Mouse (Mus musculus): ENCODE data around the gene Magi2. TPM values are rescaled to one million over a fixed set of nuclear protein-coding genes. Genes with fewer than 3 reads are reported as not detected.
A peak's percentile ranks its signal among the peaks of the same experiment; 100 is the strongest.

The Magi2 gene
- polyA plus RNA-seq, 1 experiment from 2014 or later: 37.7 TPM

DNA sequence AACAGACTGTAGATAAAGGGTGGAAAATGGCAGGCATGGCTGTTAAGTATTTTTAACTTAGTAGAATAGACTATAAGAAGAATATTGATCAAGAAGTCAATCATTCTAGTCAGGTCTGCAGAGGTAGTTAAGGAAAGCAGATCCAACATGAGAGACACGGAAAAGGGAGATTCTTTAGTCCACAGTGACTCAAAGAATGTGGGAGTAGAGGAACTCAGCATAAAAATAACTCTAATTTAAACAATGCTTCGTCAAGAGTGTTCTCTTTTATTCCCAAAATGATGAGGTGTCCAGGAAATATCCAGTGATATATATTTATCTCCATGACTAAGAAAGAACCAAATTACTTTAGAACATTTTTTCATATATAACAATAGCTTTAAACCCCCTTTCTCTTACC is 1234.9 kb downstream of the Magi2 start:
- no peak for ATAC-seq
- Histone ChIP-seq H3K4me1 (replicated peaks; ENCODE audit: control insufficient read depth, insufficient read depth, low read length) (no peaks in the 10 kb centered on the region), H3K9ac (replicated peaks; ENCODE audit: low read depth, low read length) (no peak overlapping the region), H3K27ac (ENCODE audit: low read length) (no peak overlapping the region), H3K36me3 (ENCODE audit: control insufficient read depth, insufficient read depth) (peaks cover 4% of the 10 kb centered on the region), H3K9me3 (ENCODE audit: control insufficient read depth, low read length) (no peaks in the 10 kb centered on the region), H3K27me3 (replicated peaks; ENCODE audit: control insufficient read depth, insufficient read depth, low read length) (no peaks in the 10 kb centered on the region), H3K4me3 (replicated peaks; ENCODE audit: low read length) (no peak overlapping the region), H3K4me2 (ENCODE audit: low read length) (no peak overlapping the region)
- 83% methylated on average over 2 of the region's 2 CpGs for WGBS

DNA sequence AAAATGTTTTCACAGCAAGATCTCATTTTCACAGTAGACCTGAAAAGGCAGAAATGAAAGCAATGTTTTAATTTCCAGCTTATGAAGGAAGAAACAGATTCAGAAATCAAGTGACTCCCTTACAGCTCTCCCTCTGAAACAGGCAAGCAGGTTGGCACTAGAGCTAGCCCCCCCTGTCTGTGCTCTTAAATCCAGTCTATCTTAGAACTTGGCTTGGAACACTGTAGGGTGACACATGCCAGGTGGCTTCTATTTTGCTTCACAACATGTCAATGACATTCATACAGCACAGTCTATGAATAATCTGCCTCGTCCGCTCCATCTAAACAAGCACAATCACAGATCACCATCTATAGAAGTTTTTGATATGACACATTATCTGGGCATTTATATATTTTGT is 1235.5 kb downstream of the Magi2 start:
- Histone ChIP-seq H3K27ac (ENCODE audit: low read length) (no peak overlapping the region), H3K4me3 (replicated peaks; ENCODE audit: low read length) (no peak overlapping the region), H3K9me3 (ENCODE audit: control insufficient read depth, low read length) (no peaks in the 10 kb centered on the region), H3K36me3 (ENCODE audit: control insufficient read depth, insufficient read depth) (peaks cover 4% of the 10 kb centered on the region), H3K9ac (replicated peaks; ENCODE audit: low read depth, low read length) (no peak overlapping the region), H3K4me1 (replicated peaks; ENCODE audit: control insufficient read depth, insufficient read depth, low read length) (no peaks in the 10 kb centered on the region), H3K27me3 (replicated peaks; ENCODE audit: control insufficient read depth, insufficient read depth, low read length) (no peaks in the 10 kb centered on the region), H3K4me2 (ENCODE audit: low read length) (no peak overlapping the region)
- ATAC-seq: peak; percentile 88
- WGBS: 39% methylated on average over 2 of the region's 2 CpGs

DNA sequence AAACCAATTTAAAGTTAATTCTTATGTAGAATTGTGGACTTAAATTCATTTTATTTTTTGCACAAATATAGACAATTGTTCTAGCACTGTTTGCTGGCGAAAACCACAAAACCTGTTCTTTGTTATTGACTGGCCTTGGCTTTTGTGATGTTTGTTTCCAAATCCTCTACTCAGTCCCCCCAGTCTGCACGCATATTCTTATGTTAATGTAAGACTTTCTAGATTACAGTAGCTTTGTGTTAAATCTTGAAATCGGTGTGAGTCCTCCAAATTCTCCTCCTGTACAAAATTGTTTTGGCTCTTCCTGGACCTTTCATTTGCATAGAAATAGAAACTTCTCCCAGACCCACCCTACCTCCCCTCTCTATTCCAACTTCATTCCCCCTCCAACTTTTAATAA is 1242.9 kb downstream of the Magi2 start:
- Histone ChIP-seq H3K27me3 (replicated peaks; ENCODE audit: control insufficient read depth, insufficient read depth, low read length) (no peaks in the 10 kb centered on the region), H3K9me3 (ENCODE audit: control insufficient read depth, low read length) (no peaks in the 10 kb centered on the region), H3K9ac (replicated peaks; ENCODE audit: low read depth, low read length) (no peak overlapping the region), H3K36me3 (ENCODE audit: control insufficient read depth, insufficient read depth) (peaks cover 4% of the 10 kb centered on the region), H3K4me2 (ENCODE audit: low read length) (no peak overlapping the region), H3K4me3 (replicated peaks; ENCODE audit: low read length) (no peak overlapping the region), H3K4me1 (replicated peaks; ENCODE audit: control insufficient read depth, insufficient read depth, low read length) (no peaks in the 10 kb centered on the region), H3K27ac (ENCODE audit: low read length) (no peak overlapping the region)
- ATAC-seq: no peak
- 50% methylated on average over 3 of the region's 3 CpGs for WGBS

DNA sequence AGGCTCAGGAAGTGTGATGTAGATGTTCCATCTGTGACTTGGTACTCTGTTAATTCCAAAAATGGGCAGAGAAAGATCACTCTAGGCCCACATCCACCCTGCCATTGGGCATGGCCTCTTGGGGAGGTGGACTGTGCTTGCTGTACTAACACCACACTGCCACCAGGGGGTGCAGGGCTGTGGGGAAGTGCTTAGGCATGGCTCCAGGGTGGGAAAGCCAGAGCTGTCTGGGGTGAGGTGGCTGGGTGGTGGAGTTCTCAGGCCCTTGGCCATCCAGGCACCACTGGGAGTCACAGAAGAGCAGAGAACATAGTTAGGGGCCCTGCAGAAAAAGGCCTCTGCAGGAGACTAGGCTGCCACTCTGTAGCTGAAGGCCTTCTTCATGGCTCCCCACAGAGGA is 1243.6 kb downstream of the Magi2 start:
- Histone ChIP-seq H3K4me2 (ENCODE audit: low read length) (no peak overlapping the region), H3K4me3 (replicated peaks; ENCODE audit: low read length) (no peak overlapping the region), H3K36me3 (ENCODE audit: control insufficient read depth, insufficient read depth) (peaks cover 3% of the 10 kb centered on the region)

DNA sequence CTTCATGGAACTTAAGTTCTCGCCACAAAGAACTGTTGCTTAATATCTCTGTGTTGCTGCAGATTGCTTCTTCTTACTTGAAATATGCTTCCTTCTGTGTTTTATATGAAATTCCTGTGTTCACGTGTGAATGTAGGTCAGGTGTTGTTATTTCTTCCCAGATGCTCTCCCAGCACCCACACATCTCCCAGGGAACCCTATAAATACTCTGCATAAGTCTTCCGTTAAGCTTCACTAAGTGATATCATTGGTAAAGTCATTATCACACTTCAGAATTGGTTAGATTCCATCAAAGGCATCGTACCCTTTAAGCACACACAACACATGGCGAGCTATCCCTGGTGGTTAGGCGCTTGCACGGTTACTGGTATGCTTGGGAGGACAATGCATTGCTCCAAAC is 1257.7 kb downstream of the Magi2 start:
- no peaks in the 10 kb centered on the region for H3K36me3 ChIP-seq (ENCODE audit: control insufficient read depth, insufficient read depth)
- 89% methylated on average over 7 of the region's 7 CpGs for WGBS
- no peak for ATAC-seq
- no peaks in the 10 kb centered on the region for H3K27me3 ChIP-seq (replicated peaks; ENCODE audit: control insufficient read depth, insufficient read depth, low read length)
- no peak overlapping the region for H3K4me3 ChIP-seq (replicated peaks; ENCODE audit: low read length)
- no peak overlapping the region for H3K9ac ChIP-seq (replicated peaks; ENCODE audit: low read depth, low read length)
- no peak overlapping the region for H3K4me2 ChIP-seq (ENCODE audit: low read length)
- H3K9me3 ChIP-seq (ENCODE audit: control insufficient read depth, low read length): no peaks in the 10 kb centered on the region
- H3K27ac ChIP-seq (ENCODE audit: low read length): no peak overlapping the region
- H3K4me1 ChIP-seq (replicated peaks; ENCODE audit: control insufficient read depth, insufficient read depth, low read length): no peaks in the 10 kb centered on the region

More for the DNA sequence above, 1243.6 kb downstream of the Magi2 start:
- Histone ChIP-seq H3K4me1 (replicated peaks; ENCODE audit: control insufficient read depth, insufficient read depth, low read length) (no peaks in the 10 kb centered on the region), H3K27me3 (replicated peaks; ENCODE audit: control insufficient read depth, insufficient read depth, low read length) (no peaks in the 10 kb centered on the region), H3K27ac (ENCODE audit: low read length) (no peak overlapping the region), H3K9me3 (ENCODE audit: control insufficient read depth, low read length) (no peaks in the 10 kb centered on the region), H3K9ac (replicated peaks; ENCODE audit: low read depth, low read length) (no peak overlapping the region)
- no peak for ATAC-seq

DNA sequence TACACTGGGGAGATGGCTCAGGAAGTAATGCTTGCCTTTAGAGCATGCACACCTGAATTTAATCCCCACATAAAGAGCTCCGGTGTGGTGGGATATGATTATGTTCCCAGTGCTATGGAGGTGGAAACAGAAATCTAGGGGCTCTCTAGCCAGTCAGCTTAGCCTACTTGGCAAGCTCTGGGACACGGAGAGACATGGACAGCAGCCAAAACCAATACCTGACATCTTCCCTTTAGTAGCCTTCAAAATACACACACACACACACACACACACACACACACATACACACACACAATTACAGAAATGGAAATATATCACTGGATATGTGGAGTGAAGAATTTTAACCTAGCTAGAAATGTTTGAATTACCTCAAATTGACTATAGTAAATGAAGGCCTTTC is 1265.1 kb downstream of the Magi2 start:
- no peaks in the 10 kb centered on the region for H3K36me3 ChIP-seq (ENCODE audit: control insufficient read depth, insufficient read depth)
- WGBS: 81% methylated on average over 2 of the region's 2 CpGs
- H3K27ac ChIP-seq (ENCODE audit: low read length): no peak overlapping the region
- no peak overlapping the region for H3K4me3 ChIP-seq (replicated peaks; ENCODE audit: low read length)
- H3K9me3 ChIP-seq (ENCODE audit: control insufficient read depth, low read length): no peaks in the 10 kb centered on the region
- no peak for ATAC-seq
- no peak overlapping the region for H3K4me2 ChIP-seq (ENCODE audit: low read length)
- H3K27me3 ChIP-seq (replicated peaks; ENCODE audit: control insufficient read depth, insufficient read depth, low read length): no peaks in the 10 kb centered on the region
- H3K9ac ChIP-seq (replicated peaks; ENCODE audit: low read depth, low read length): no peak overlapping the region
- H3K4me1 ChIP-seq (replicated peaks; ENCODE audit: control insufficient read depth, insufficient read depth, low read length): no peaks in the 10 kb centered on the region

DNA sequence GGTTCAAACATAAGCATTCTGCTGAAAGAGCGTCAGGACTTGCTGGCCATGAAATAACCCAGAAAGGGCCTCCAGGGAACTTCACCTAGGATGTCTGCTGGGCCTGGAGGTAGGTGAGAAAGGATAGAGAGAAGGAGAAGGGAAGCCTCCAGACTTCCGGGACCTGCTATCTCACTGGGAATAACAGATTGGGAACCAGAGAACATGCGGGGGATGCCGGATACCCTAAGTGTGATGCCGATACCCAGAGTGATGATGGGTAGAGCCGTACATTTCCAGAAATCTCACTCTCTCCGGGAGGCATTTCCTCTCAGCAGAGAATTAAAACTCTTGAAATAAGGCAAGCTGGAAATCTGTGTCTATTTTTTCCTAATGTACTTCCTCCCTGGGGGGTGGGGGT is 1265.8 kb downstream of the Magi2 start:
- WGBS: 93% methylated on average over 7 of the region's 7 CpGs
- no peaks in the 10 kb centered on the region for H3K27me3 ChIP-seq (replicated peaks; ENCODE audit: control insufficient read depth, insufficient read depth, low read length)
- no peak overlapping the region for H3K4me2 ChIP-seq (ENCODE audit: low read length)
- no peaks in the 10 kb centered on the region for H3K9me3 ChIP-seq (ENCODE audit: control insufficient read depth, low read length)
- H3K4me3 ChIP-seq (replicated peaks; ENCODE audit: low read length): no peak overlapping the region
- H3K4me1 ChIP-seq (replicated peaks; ENCODE audit: control insufficient read depth, insufficient read depth, low read length): no peaks in the 10 kb centered on the region
- ATAC-seq: no peak
- H3K27ac ChIP-seq (ENCODE audit: low read length): no peak overlapping the region
- no peaks in the 10 kb centered on the region for H3K36me3 ChIP-seq (ENCODE audit: control insufficient read depth, insufficient read depth)
- H3K9ac ChIP-seq (replicated peaks; ENCODE audit: low read depth, low read length): no peak overlapping the region

DNA sequence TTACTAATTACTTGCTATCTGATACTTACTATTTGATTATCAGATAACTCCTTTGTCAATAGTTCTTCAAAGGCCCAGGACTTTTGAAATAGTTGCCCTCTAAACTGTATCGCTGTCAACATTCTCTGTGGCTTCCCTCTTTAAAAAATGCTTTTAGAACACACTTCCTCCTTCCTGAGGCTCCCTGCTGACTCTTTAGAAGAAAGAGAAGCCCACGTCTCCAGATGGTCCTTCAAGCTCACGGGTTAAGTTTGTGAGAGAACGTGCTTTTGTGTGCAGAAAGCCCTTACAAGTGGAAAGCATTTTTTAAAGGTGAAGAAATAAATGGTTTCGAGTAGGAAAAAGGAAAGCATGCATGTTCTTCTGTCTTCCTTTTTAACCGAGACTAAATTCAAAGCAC is 1267.2 kb downstream of the Magi2 start:
- Histone ChIP-seq H3K27me3 (replicated peaks; ENCODE audit: control insufficient read depth, insufficient read depth, low read length) (no peaks in the 10 kb centered on the region), H3K9me3 (ENCODE audit: control insufficient read depth, low read length) (no peaks in the 10 kb centered on the region), H3K4me2 (ENCODE audit: low read length) (no peak overlapping the region), H3K4me1 (replicated peaks; ENCODE audit: control insufficient read depth, insufficient read depth, low read length) (no peaks in the 10 kb centered on the region), H3K27ac (ENCODE audit: low read length) (no peak overlapping the region), H3K36me3 (ENCODE audit: control insufficient read depth, insufficient read depth) (no peaks in the 10 kb centered on the region), H3K9ac (replicated peaks; ENCODE audit: low read depth, low read length) (no peak overlapping the region), H3K4me3 (replicated peaks; ENCODE audit: low read length) (no peak overlapping the region)
- 53% methylated on average over 6 of the region's 6 CpGs for WGBS
- ATAC-seq: no peak

DNA sequence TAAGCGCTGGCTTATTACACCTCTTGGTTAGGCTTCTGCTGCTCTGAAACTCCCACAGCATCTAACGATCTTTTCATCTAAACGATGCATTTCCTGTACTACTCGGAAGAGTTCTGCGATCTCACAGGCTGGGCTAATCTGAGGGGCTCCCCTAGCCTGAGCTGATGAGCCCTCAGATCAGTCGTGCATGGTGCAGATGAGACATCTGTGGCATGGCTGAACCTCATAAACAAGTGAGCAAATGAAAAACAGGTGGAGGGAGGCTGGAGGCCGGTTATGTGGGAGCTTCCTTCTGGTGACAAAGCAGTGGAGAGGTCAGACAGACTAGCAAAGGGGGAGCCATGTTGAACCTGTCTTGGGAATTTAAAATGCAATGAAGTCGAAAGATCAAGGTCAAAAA is 1270.1 kb downstream of the Magi2 start:
- ATAC-seq: no peak
- Histone ChIP-seq H3K4me1 (replicated peaks; ENCODE audit: control insufficient read depth, insufficient read depth, low read length) (no peaks in the 10 kb centered on the region), H3K9me3 (ENCODE audit: control insufficient read depth, low read length) (no peaks in the 10 kb centered on the region), H3K27ac (ENCODE audit: low read length) (no peak overlapping the region), H3K27me3 (replicated peaks; ENCODE audit: control insufficient read depth, insufficient read depth, low read length) (no peaks in the 10 kb centered on the region), H3K9ac (replicated peaks; ENCODE audit: low read depth, low read length) (no peak overlapping the region), H3K4me3 (replicated peaks; ENCODE audit: low read length) (no peak overlapping the region), H3K36me3 (ENCODE audit: control insufficient read depth, insufficient read depth) (no peaks in the 10 kb centered on the region), H3K4me2 (ENCODE audit: low read length) (no peak overlapping the region)
- 57% methylated on average over 8 of the region's 8 CpGs for WGBS

DNA sequence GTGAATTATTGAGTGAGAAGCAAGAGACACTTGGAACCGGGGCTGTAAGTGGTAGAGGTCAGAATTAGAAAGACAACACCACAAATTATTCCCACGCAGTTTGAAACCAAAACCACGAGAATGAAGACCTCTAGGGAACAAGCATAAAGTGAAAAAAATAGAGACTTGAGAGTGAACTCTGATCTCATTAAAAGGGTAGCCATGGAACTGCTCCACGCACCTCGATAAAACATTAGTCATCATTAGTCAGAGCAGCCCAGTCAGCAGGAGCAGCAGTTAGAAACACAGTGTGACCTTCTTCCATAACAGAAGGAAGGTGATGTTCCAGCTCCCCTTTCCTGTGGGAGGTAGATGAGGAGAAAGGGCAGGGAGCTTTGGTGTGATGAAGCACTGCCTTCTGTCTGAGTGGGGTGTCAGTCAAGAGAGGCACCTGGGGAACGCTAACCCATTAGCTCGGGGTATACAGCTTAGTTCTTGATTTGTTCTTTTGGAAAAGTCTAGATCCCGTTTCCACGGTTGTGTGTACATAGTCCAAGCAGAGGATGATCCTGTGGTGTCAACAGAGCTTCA is 1272.3 kb downstream of the Magi2 start:
- H3K4me1 ChIP-seq (replicated peaks; ENCODE audit: control insufficient read depth, insufficient read depth, low read length): no peaks in the 10 kb centered on the region
- no peak for ATAC-seq
- 91% methylated on average over 9 of the region's 9 CpGs for WGBS

More for the DNA sequence above, 1272.3 kb downstream of the Magi2 start:
- H3K9ac ChIP-seq (replicated peaks; ENCODE audit: low read depth, low read length): no peak overlapping the region
- no peak overlapping the region for H3K27ac ChIP-seq (ENCODE audit: low read length)
- H3K36me3 ChIP-seq (ENCODE audit: control insufficient read depth, insufficient read depth): no peaks in the 10 kb centered on the region
- H3K4me2 ChIP-seq (ENCODE audit: low read length): no peak overlapping the region
- H3K4me3 ChIP-seq (replicated peaks; ENCODE audit: low read length): no peak overlapping the region
- no peaks in the 10 kb centered on the region for H3K27me3 ChIP-seq (replicated peaks; ENCODE audit: control insufficient read depth, insufficient read depth, low read length)
- no peaks in the 10 kb centered on the region for H3K9me3 ChIP-seq (ENCODE audit: control insufficient read depth, low read length)
